Mouse (Mus musculus) heart, embryonic 14.5 days (tissue): ENCODE measurements around the gene Cutal. TPM values are rescaled to one million over a fixed set of nuclear protein-coding genes. Genes with fewer than 3 reads are reported as not detected.
A peak's percentile ranks its signal among the peaks of the same experiment; 100 is the strongest.

ENCODE experiments used
- ATAC-seq: fragments of 200-750 bp; cut with Nextera tagmentation; 2 replicates; pipeline ENCODE4 v1.8.0; 2017; ENCODE audit warnings: low read depth, moderate TSS enrichment; ENCODE audit not compliant: insufficient number of reproducible peaks, insufficient read depth, low FRiP score
- H3K27ac ChIP-seq, 2 experiments: fragments of 200-500 bp in 1 of 2; fragments of 300-500 bp in 1 of 2; sonication (generic) in 1 of 2; replicated peaks in 1 of 2; 2 replicates each; pipeline ENCODE4 v1.5.1; 2012 to 2014; ENCODE audit warnings: low read depth in 2 of 2, low read length in 2 of 2, control low read depth in 1 of 2, mild to moderate bottlenecking in 1 of 2, mixed read lengths in 1 of 2; ENCODE audit not compliant: control insufficient read depth in 1 of 2, insufficient read depth in 1 of 2
- H3K27me3 ChIP-seq: fragments of 300-500 bp; sonication (generic); 2 replicates; pipeline ENCODE4 v1.6.1; 2014; ENCODE audit warnings: mild to moderate bottlenecking, low read length, control low read depth; ENCODE audit not compliant: control insufficient read depth, insufficient read depth
- H3K36me3 ChIP-seq: fragments of 300-500 bp; sonication (generic); 2 replicates; pipeline ENCODE4 v1.6.1; 2014; ENCODE audit warnings: mild to moderate bottlenecking, control low read depth, low read length, mixed read lengths; ENCODE audit not compliant: control insufficient read depth, insufficient read depth
- H3K4me1 ChIP-seq, 2 experiments: fragments of 200-500 bp in 1 of 2; fragments of 300-500 bp in 1 of 2; sonication (generic) in 1 of 2; 2 replicates each; pipeline ENCODE4 v1.6.1; 2012 to 2014; ENCODE audit warnings: low read length in 2 of 2, control low read depth in 1 of 2, mixed read lengths in 1 of 2; ENCODE audit not compliant: control insufficient read depth in 2 of 2, insufficient read depth in 2 of 2
- H3K4me2 ChIP-seq: fragments of 300-500 bp; sonication (generic); 2 replicates; pipeline ENCODE4 v1.6.1; 2014; ENCODE audit warnings: mild to moderate bottlenecking, low read length
- H3K4me3 ChIP-seq, 2 experiments: fragments of 200-500 bp in 1 of 2; fragments of 300-500 bp in 1 of 2; sonication (generic) in 1 of 2; 2 replicates each; pipeline ENCODE4 v1.5.1; 2012 to 2014; ENCODE audit warnings: low read length in 2 of 2, mild to moderate bottlenecking in 2 of 2, control low read depth in 1 of 2, low read depth in 1 of 2, moderate library complexity in 1 of 2; ENCODE audit not compliant: control insufficient read depth in 1 of 2, insufficient read depth in 1 of 2
- H3K9ac ChIP-seq: fragments of 300-500 bp; sonication (generic); 2 replicates; pipeline ENCODE4 v1.6.1; 2014; ENCODE audit warnings: mild to moderate bottlenecking, low read length
- H3K9me3 ChIP-seq: fragments of 300-500 bp; sonication (generic); 2 replicates; pipeline ENCODE4 v1.6.1; 2016; ENCODE audit warnings: low read length, control low read depth; ENCODE audit not compliant: control insufficient read depth
- WGBS: fragments of 180-500 bp; shearing (Covaris S2); extraction: QIAGEN DNeasy Blood & Tissue Kit; methylation state at CpG from one replicate; pipeline ENCODE4 v1.1.7; 2014; 5-methylcytosine and 5-hydroxymethylcytosine counted together
- polyA plus RNA-seq: library from polyadenylated mRNA; unstranded; fragments of >200 nt; fragmentation: Nextera tagmentation; extraction: Ambion mirVana; gene quantifications from 2 replicates; pipeline ENCODE4 v1.2.1, GENCODE M21; 2014

Cutal gene
- polyA plus RNA-seq, 1 experiment from 2014 or later = 0.20 TPM

GRCm38 (mm10) chr2:34922729-34923128, 48.5 kb downstream of the Cutal start:
- Histone ChIP-seq H3K27me3 (no peaks in the 10 kb centered on the region), H3K4me2 (no peak overlapping the region), H3K36me3 (no peaks in the 10 kb centered on the region), H3K27ac (no peak overlapping the region), H3K9me3 (no peaks in the 10 kb centered on the region), H3K4me3 (no peak overlapping the region), H3K9ac (no peak overlapping the region), H3K4me1 (peaks cover 0 to 5% of the 10 kb centered on the region in 2 experiments; a peak in 2 of 4 replicates)
- no peak for ATAC-seq
- WGBS = 15% methylated on average over 2 of the region's 2 CpGs

GRCm38 (mm10) chr2:34927320-34927719, 53.1 kb downstream of the Cutal start:
- no peak for ATAC-seq
- Histone ChIP-seq H3K4me1 (no peaks in the 10 kb centered on the region), H3K9me3 (no peaks in the 10 kb centered on the region), H3K27ac (no peak overlapping the region), H3K4me2 (no peak overlapping the region), H3K9ac (no peak overlapping the region), H3K4me3 (no peak overlapping the region), H3K27me3 (no peaks in the 10 kb centered on the region), H3K36me3 (no peaks in the 10 kb centered on the region)
- WGBS = 65% methylated on average over 5 of the region's 5 CpGs

- Histone ChIP-seq H3K27me3 (no peaks in the 10 kb centered on the region; the same call in 1 of the 2 replicates), H3K9me3 (no peaks in the 10 kb centered on the region), H3K27ac (no peak overlapping the region), H3K4me3 (no peak overlapping the region), H3K9ac (no peak overlapping the region), H3K4me1 (peaks cover 9 to 18% of the 10 kb centered on the region in 2 experiments), H3K36me3 (no peaks in the 10 kb centered on the region), H3K4me2 (no peak overlapping the region)
- ATAC-seq = no peak
- WGBS = 58% methylated on average over 5 of the region's 5 CpGs
Observed at GRCm38 (mm10) chr2:34937460-34937859, 63.3 kb downstream of the Cutal start.

GRCm38 (mm10) chr2:34938269-34939208, 64.3 kb downstream of the Cutal start:
- peak; percentile 78 for ATAC-seq
- peaks cover 9 to 18% of the 10 kb centered on the region in 2 experiments for H3K4me1 ChIP-seq
- no peaks in the 10 kb centered on the region; the same call in 1 of the 2 replicates for H3K27me3 ChIP-seq
- no peak overlapping the region for H3K4me2 ChIP-seq
- no peak overlapping the region for H3K4me3 ChIP-seq
- no peaks in the 10 kb centered on the region for H3K9me3 ChIP-seq
- H3K36me3 ChIP-seq = no peaks in the 10 kb centered on the region
- H3K9ac ChIP-seq = no peak overlapping the region
- 0 out of 4 replicates have a peak overlapping the region, but pooled peaks of 1 of the 2 experiments have one; percentile 10 for H3K27ac ChIP-seq
- WGBS = 49% methylated on average over 8 of the region's 8 CpGs

GRCm38 (mm10) chr2:34940246-34940645, 66.0 kb downstream of the Cutal start:
- no peaks in the 10 kb centered on the region; the same call in 1 of the 2 replicates for H3K27me3 ChIP-seq
- no peak for ATAC-seq
- H3K4me3 ChIP-seq = no peak overlapping the region
- H3K4me1 ChIP-seq = peaks cover 15 to 24% of the 10 kb centered on the region in 2 experiments
- no peak overlapping the region for H3K27ac ChIP-seq
- no peak overlapping the region for H3K9ac ChIP-seq
- H3K9me3 ChIP-seq = no peaks in the 10 kb centered on the region
- H3K36me3 ChIP-seq = no peaks in the 10 kb centered on the region
- 71% methylated on average over 5 of the region's 5 CpGs for WGBS
- no peak overlapping the region for H3K4me2 ChIP-seq

- no peak overlapping the region for H3K27ac ChIP-seq
- H3K9me3 ChIP-seq = no peaks in the 10 kb centered on the region
- H3K4me2 ChIP-seq = no peak overlapping the region
- H3K9ac ChIP-seq = no peak overlapping the region
- H3K4me1 ChIP-seq = peaks cover 16 to 26% of the 10 kb centered on the region in 2 experiments
- ATAC-seq = no peak
- WGBS = 63% methylated on average over 11 of the region's 11 CpGs
- H3K27me3 ChIP-seq = no peaks in the 10 kb centered on the region; the same call in 1 of the 2 replicates
- no peak overlapping the region for H3K4me3 ChIP-seq
- no peaks in the 10 kb centered on the region for H3K36me3 ChIP-seq
Observed at GRCm38 (mm10) chr2:34941061-34941675, 67.0 kb downstream of the Cutal start.
